Comparison of ENCODE assay signal across 22 mouse cellular contexts in genomic region chr1:168068003-168068919, GRCm38 (mm10).
DNase-seq lines count a peak whose midpoint lies in the region; ATAC-seq lines count a peak whose summit lies in the region.
"Had no signal": no experiment of that assay in that cellular context is flagged by ENCODE, and none has a peak within 500 bp of the region (broad histone marks: within the 10 kb centered on the region; RNA-seq: fewer than 3 reads in every experiment).

No protein-coding gene starts in this region.

- no peak overlapping the region for H3K4me3 ChIP-seq in embryonic facial prominence, embryonic 14.5 days (ENCODE audit: low read depth, low read length)
- H3K4me3 ChIP-seq in embryonic facial prominence, embryonic 10.5 days: no peak overlapping the region
- H3K4me3 ChIP-seq in kidney, embryonic 16.5 days (ENCODE audit: low read length): no peak overlapping the region
- H3K4me3 ChIP-seq: embryonic facial prominence, embryonic 12.5 days; heart, embryonic 13.5 days; kidney, embryonic 15.5 days; left cerebral cortex, adult 2 months; midbrain, embryonic 13.5 days had no signal

- no peak overlapping the region for H3K9ac ChIP-seq in embryonic facial prominence, embryonic 14.5 days (ENCODE audit: low read depth, low read length)
- H3K9ac ChIP-seq in kidney, embryonic 16.5 days (replicated peaks; ENCODE audit: low read length): no peak overlapping the region
- H3K9ac ChIP-seq: embryonic facial prominence, embryonic 12.5 days; heart, embryonic 13.5 days; hindbrain, embryonic 14.5 days; kidney, embryonic 15.5 days; liver, embryonic 14.5 days; midbrain, embryonic 13.5 days had no signal

- no peaks in the 10 kb centered on the region for H3K9me3 ChIP-seq in embryonic facial prominence, embryonic 14.5 days (ENCODE audit: control insufficient read depth, low read length)
- H3K9me3 ChIP-seq in embryonic facial prominence, embryonic 10.5 days: no peaks in the 10 kb centered on the region
- H3K9me3 ChIP-seq in kidney, embryonic 16.5 days (ENCODE audit: low read length): no peaks in the 10 kb centered on the region
- H3K9me3 ChIP-seq: embryonic facial prominence, embryonic 12.5 days; heart, embryonic 13.5 days; kidney, embryonic 15.5 days; midbrain, embryonic 13.5 days had no signal

- no peaks in the 10 kb centered on the region for H3K4me1 ChIP-seq in embryonic facial prominence, embryonic 14.5 days (ENCODE audit: control insufficient read depth, insufficient read depth, low read length)
- peaks cover 4% of the 10 kb centered on the region; the same call in 1 of the 2 replicates for H3K4me1 ChIP-seq in embryonic facial prominence, embryonic 10.5 days
- peaks cover 2% of the 10 kb centered on the region for H3K4me1 ChIP-seq in kidney, embryonic 16.5 days (ENCODE audit: insufficient read depth, low read length)
- H3K4me1 ChIP-seq: embryonic facial prominence, embryonic 12.5 days; heart, embryonic 13.5 days had no signal

- no peak for ATAC-seq in embryonic facial prominence, embryonic 14.5 days (ENCODE audit: low read depth)
- no peak for ATAC-seq in kidney, embryonic 16.5 days (ENCODE audit: low FRiP score, low TSS enrichment)
- ATAC-seq: activated CD4-positive, CD25-positive, alpha-beta regulatory T cell, adult 4 months; forebrain, embryonic 14.5 days; midbrain, embryonic 13.5 days had no signal

- peak; percentile 62 for DNase-seq in embryonic facial prominence, embryonic 14.5 days (ENCODE audit: low spot score)
- no peak for DNase-seq in embryonic facial prominence, embryonic 10.5 days (ENCODE audit: low spot score)
- DNase-seq in kidney, postnatal 4 days: peak; percentile 11
- peak; percentile 22 to 23 for DNase-seq in urinary bladder, postnatal 36 days (ENCODE audit: low spot score in 2 of 2)
- DNase-seq in urinary bladder, postnatal 4 days (ENCODE audit: low spot score in 2 of 2): no peak
- no peak for DNase-seq in liver
- DNase-seq: adrenal gland, adult 8-10 months; cerebellum, adult 11-12 months; cerebellum, postnatal 10 days; kidney, adult 11 months; layer of hippocampus, adult 9-11 months; lung, postnatal 10 days had no signal

- no peak overlapping the region for H3K4me2 ChIP-seq in embryonic facial prominence, embryonic 14.5 days (ENCODE audit: low read depth, low read length)
- H3K4me2 ChIP-seq in kidney, embryonic 16.5 days (replicated peaks; ENCODE audit: low read depth, low read length): no peak overlapping the region
- H3K4me2 ChIP-seq: embryonic facial prominence, embryonic 12.5 days; heart, embryonic 13.5 days; hindbrain, embryonic 14.5 days; kidney, embryonic 15.5 days; midbrain, embryonic 13.5 days had no signal

- no peak overlapping the region for H3K27ac ChIP-seq in embryonic facial prominence, embryonic 14.5 days (replicated peaks; ENCODE audit: low read depth, low read length)
- no peak overlapping the region for H3K27ac ChIP-seq in embryonic facial prominence, embryonic 10.5 days (replicated peaks)
- no peak overlapping the region for H3K27ac ChIP-seq in kidney, embryonic 16.5 days (ENCODE audit: low read length)
- H3K27ac ChIP-seq: embryonic facial prominence, embryonic 12.5 days; heart, embryonic 13.5 days; hindbrain, embryonic 14.5 days; kidney, embryonic 15.5 days; left cerebral cortex, adult 2 months; liver, embryonic 14.5 days; midbrain, embryonic 13.5 days had no signal

- H3K27me3 ChIP-seq in embryonic facial prominence, embryonic 14.5 days (replicated peaks; ENCODE audit: control insufficient read depth, insufficient read depth, low read length): no peaks in the 10 kb centered on the region
- H3K27me3 ChIP-seq in embryonic facial prominence, embryonic 10.5 days (replicated peaks; ENCODE audit: low read depth, poor library complexity, severe bottlenecking): no peaks in the 10 kb centered on the region
- H3K27me3 ChIP-seq in kidney, embryonic 16.5 days (ENCODE audit: insufficient read depth, low read length): no peaks in the 10 kb centered on the region
- H3K27me3 ChIP-seq: embryonic facial prominence, embryonic 12.5 days; heart, embryonic 13.5 days; kidney, embryonic 15.5 days; midbrain, embryonic 13.5 days had no signal

- no peaks in the 10 kb centered on the region for H3K36me3 ChIP-seq in embryonic facial prominence, embryonic 14.5 days (ENCODE audit: control insufficient read depth, insufficient read depth, low read length)
- no peaks in the 10 kb centered on the region for H3K36me3 ChIP-seq in embryonic facial prominence, embryonic 10.5 days (replicated peaks)
- no peaks in the 10 kb centered on the region for H3K36me3 ChIP-seq in kidney, embryonic 16.5 days (ENCODE audit: insufficient read depth, low read length)
- H3K36me3 ChIP-seq: embryonic facial prominence, embryonic 12.5 days; heart, embryonic 13.5 days; kidney, embryonic 15.5 days; midbrain, embryonic 13.5 days had no signal

- WGBS in embryonic facial prominence, embryonic 14.5 days: 65% methylated on average over 9 of the region's 9 CpGs
- 81% methylated on average over 9 of the region's 9 CpGs for WGBS in embryonic facial prominence, embryonic 10.5 days
- 62% methylated on average over 9 of the region's 9 CpGs for WGBS in kidney, embryonic 16.5 days

Comparison
In these comparisons a context has a peak if more than half of its experiments do, and no peak if none do; other contexts are left out.
1. DNase-seq: peak in embryonic facial prominence, embryonic 14.5 days (single experiment), kidney, postnatal 4 days (2 of 2) and urinary bladder, postnatal 36 days (2 of 2); none in embryonic facial prominence, embryonic 10.5 days (single experiment), urinary bladder, postnatal 4 days (0 of 2) and liver (single experiment).